Mouse (Mus musculus) stomach, postnatal 0 days (tissue): ENCODE results near the gene Usp35. TPM values are rescaled to one million over a fixed set of nuclear protein-coding genes. Genes with fewer than 3 reads are reported as not detected.

Experiments used
- ATAC-seq: fragments of 200-750 bp; cut with Nextera tagmentation; 2 replicates; pipeline ENCODE4 v1.8.0; 2017; ENCODE audit not compliant: low FRiP score, low TSS enrichment
- DNase-seq: peaks from one replicate; pipeline ENCODE4 v3.0.0-alpha.2; 2016; ENCODE audit warnings: low spot score
- H3K27ac ChIP-seq: fragments of 300-500 bp; sonication (generic); replicated peaks from 2 replicates; pipeline ENCODE4 v1.5.1; 2014; ENCODE audit warnings: mild to moderate bottlenecking, control low read depth
- H3K27me3 ChIP-seq: fragments of 300-500 bp; sonication (generic); 2 replicates; pipeline ENCODE4 v1.6.1; 2014; ENCODE audit warnings: low read length; ENCODE audit not compliant: control insufficient read depth, insufficient read depth
- H3K36me3 ChIP-seq: fragments of 300-500 bp; sonication (generic); 2 replicates; pipeline ENCODE4 v1.6.1; 2014; ENCODE audit warnings: low read length, mixed read lengths; ENCODE audit not compliant: control insufficient read depth, insufficient read depth
- H3K4me1 ChIP-seq: fragments of 300-500 bp; sonication (generic); replicated peaks from 2 replicates; pipeline ENCODE4 v1.6.1; 2014; ENCODE audit warnings: antibody characterized with exemption; ENCODE audit not compliant: control insufficient read depth, insufficient read depth
- H3K4me2 ChIP-seq: fragments of 300-500 bp; sonication (generic); replicated peaks from 2 replicates; pipeline ENCODE4 v1.6.1; 2014; ENCODE audit warnings: low read depth, mild to moderate bottlenecking, control low read depth, moderate library complexity
- H3K4me3 ChIP-seq: fragments of 300-500 bp; sonication (generic); 2 replicates; pipeline ENCODE4 v1.5.1; 2014; ENCODE audit warnings: low read depth, low read length, control low read depth
- H3K9ac ChIP-seq: fragments of 300-500 bp; sonication (generic); 2 replicates; pipeline ENCODE4 v1.6.1; 2014; ENCODE audit warnings: mild to moderate bottlenecking, low read length, control low read depth, mixed read lengths
- H3K9me3 ChIP-seq: fragments of 300-500 bp; sonication (generic); 2 replicates; pipeline ENCODE4 v1.6.1; 2016; ENCODE audit warnings: low read length; ENCODE audit not compliant: control insufficient read depth
- CTCF ChIP-seq: IDR thresholded peaks from 2 replicates; pipeline ENCODE4 v1.5.1; 2016; ENCODE audit warnings: antibody characterized with exemption, low read depth, mild to moderate bottlenecking, moderate library complexity
- EP300 ChIP-seq: optimal IDR thresholded peaks from 2 replicates; pipeline ENCODE3; 2016; ENCODE audit warnings: antibody characterized with exemption
- WGBS: fragments of 180-500 bp; shearing (Covaris S2); extraction: QIAGEN DNeasy Blood & Tissue Kit; methylation state at CpG from one replicate; pipeline ENCODE4 v1.1.7; 2014; 5-methylcytosine and 5-hydroxymethylcytosine counted together
- polyA plus RNA-seq: library from polyadenylated mRNA; unstranded; fragments of >200 nt; fragmentation: Nextera tagmentation; extraction: Ambion mirVana; gene quantifications from 2 replicates; pipeline ENCODE4 v1.2.1, GENCODE M21; 2015

Gene Usp35
- polyA plus RNA-seq, 1 experiment from 2014 or later = 0.62 TPM

DNA sequence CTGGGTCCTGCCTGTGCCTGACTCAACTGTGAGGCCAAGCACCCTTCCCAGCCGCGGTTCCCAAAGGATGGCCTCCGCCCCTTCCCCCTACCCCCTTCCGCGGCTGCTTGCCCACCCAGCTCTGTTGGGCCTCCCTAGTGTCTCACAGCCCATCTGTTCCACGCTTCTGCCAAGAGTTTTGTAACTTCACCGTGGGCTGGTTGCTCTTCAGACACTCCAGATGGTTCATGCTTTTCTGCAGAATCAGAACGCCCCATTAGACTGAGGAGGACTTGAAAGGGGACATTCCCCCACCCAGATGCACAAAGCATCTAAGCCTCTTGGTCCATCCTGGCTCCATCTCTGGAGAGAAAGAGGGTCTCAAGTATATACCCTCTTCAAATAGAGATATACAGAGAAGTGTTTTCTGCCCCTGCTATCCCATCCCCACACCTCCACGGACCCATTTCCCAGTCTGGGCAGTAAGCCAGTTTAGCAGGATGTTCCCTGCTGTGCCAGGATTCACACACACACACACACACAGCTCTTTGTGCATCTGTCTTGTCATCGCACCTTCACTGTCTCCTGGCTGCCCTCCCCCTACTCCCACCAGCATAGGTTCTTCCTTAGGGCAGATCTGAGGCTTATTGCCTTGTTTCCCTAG lies 13.5 kb upstream of the Usp35 start:
- Histone ChIP-seq H3K27me3 (no peaks in the 10 kb centered on the region), H3K36me3 (no peaks in the 10 kb centered on the region), H3K9ac (no peak overlapping the region), H3K9me3 (no peaks in the 10 kb centered on the region), H3K4me1 (no peaks in the 10 kb centered on the region; the same call in 1 of the 2 replicates), H3K4me3 (no peak overlapping the region), H3K27ac (0 out of 2 replicates have a peak overlapping the region, but pooled peaks have one; percentile 24), H3K4me2 (no peak overlapping the region)
- ATAC-seq = no peak; the same call in 1 of the 2 replicates
- no peak for TF ChIP-seq EP300
- TF ChIP-seq CTCF = no peak
- DNase-seq = no peak
- WGBS = 46% methylated on average over 10 of the region's 10 CpGs

DNA sequence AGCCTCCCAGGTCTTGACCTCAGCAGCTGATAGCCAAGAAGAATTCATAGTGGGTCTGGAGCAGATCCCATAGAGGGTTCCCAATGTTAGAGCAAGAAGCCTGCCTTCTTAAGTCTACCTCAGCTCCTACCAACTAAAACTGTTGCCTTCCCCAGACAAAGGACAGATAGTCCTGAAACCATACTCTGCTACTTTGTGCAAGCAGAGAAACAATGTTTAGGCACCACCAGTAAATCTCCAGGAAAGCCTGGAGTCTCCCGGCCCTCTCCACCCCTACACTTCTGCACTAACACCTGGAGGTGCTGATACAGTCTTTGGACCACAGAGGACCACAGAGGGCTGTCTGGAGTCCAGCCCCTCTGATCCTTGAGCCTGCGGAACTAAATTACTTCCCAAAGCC lies 12.8 kb upstream of the Usp35 start:
- H3K4me2 ChIP-seq = no peak overlapping the region
- H3K27me3 ChIP-seq = no peaks in the 10 kb centered on the region
- no peak overlapping the region for H3K9ac ChIP-seq
- H3K4me1 ChIP-seq = no peaks in the 10 kb centered on the region; the same call in 1 of the 2 replicates
- WGBS = 82% methylated on average over 2 of the region's 2 CpGs
- TF ChIP-seq CTCF (no peak), EP300 (no peak)
- DNase-seq (no peak), ATAC-seq (no peak)
- H3K36me3 ChIP-seq = no peaks in the 10 kb centered on the region
- H3K4me3 ChIP-seq = no peak overlapping the region
- no peaks in the 10 kb centered on the region for H3K9me3 ChIP-seq
- peak overlapping the region; percentile 18; the same call in 1 of the 2 replicates for H3K27ac ChIP-seq

- ATAC-seq (no peak), DNase-seq (no peak)
- WGBS = 41% methylated on average over 2 of the region's 2 CpGs
- H3K4me1 ChIP-seq = no peaks in the 10 kb centered on the region; the same call in 1 of the 2 replicates
- no peaks in the 10 kb centered on the region for H3K9me3 ChIP-seq
- H3K27ac ChIP-seq = no peak overlapping the region
- no peak for TF ChIP-seq EP300
- TF ChIP-seq CTCF = no peak
- no peak overlapping the region for H3K4me3 ChIP-seq
- H3K9ac ChIP-seq = no peak overlapping the region
- no peaks in the 10 kb centered on the region for H3K27me3 ChIP-seq
- H3K4me2 ChIP-seq = no peak overlapping the region
- H3K36me3 ChIP-seq = no peaks in the 10 kb centered on the region
Measured at GRCm38 (mm10) chr7:97342961-97343360, 11.1 kb upstream of the Usp35 start.

- DNase-seq = peak; percentile 73
- H3K9me3 ChIP-seq = no peaks in the 10 kb centered on the region
- H3K27ac ChIP-seq = peak overlapping the region; percentile 41; the same call in 1 of the 2 replicates
- no peaks in the 10 kb centered on the region for H3K36me3 ChIP-seq
- no peak overlapping the region for H3K4me3 ChIP-seq
- H3K4me2 ChIP-seq = no peak overlapping the region
- WGBS = 47% methylated on average over 18 of the region's 18 CpGs
- H3K27me3 ChIP-seq = no peaks in the 10 kb centered on the region
- no peak overlapping the region for H3K9ac ChIP-seq
- TF ChIP-seq CTCF (no peak), EP300 (no peak)
- H3K4me1 ChIP-seq = no peaks in the 10 kb centered on the region; the same call in 1 of the 2 replicates
- peak; percentile 66 for ATAC-seq
Measured at GRCm38 (mm10) chr7:97340907-97341849, 9.4 kb upstream of the Usp35 start.

DNA sequence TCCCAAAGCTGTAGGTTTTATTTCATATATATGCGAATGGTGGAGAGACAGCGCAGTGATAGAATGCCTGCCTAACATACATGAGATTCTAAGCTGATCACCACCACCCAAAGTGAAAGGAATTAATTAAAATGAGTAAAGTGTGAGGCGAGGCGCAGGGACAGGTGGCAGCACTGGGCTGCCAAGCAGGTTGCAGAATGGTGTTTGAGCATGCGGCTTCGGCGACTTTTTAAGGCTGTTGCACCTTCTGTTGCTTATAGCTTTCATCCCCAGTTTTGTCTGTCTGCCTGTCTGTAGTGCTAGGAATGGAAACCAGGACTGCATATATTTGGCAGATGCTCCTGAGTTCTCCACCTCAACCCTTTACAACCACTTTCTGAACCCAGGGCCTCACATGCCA lies 7.8 kb upstream of the Usp35 start:
- DNase-seq (no peak), ATAC-seq (no peak)
- Histone ChIP-seq H3K4me2 (no peak overlapping the region), H3K27ac (no peak overlapping the region), H3K9me3 (no peaks in the 10 kb centered on the region), H3K9ac (no peak overlapping the region), H3K36me3 (no peaks in the 10 kb centered on the region), H3K27me3 (no peaks in the 10 kb centered on the region), H3K4me1 (no peaks in the 10 kb centered on the region; the same call in 1 of the 2 replicates), H3K4me3 (no peak overlapping the region)
- 91% methylated on average over 7 of the region's 7 CpGs for WGBS
- TF ChIP-seq CTCF (no peak), EP300 (no peak)
